Mouse (Mus musculus): ENCODE data around the gene Ctf1. TPM values are rescaled to one million over a fixed set of nuclear protein-coding genes. Genes with fewer than 3 reads are reported as not detected.

Ctf1 gene
- 2.7 and 2.8 TPM in 2 replicates for polyA plus RNA-seq (2015; fragmentation: Nextera tagmentation; extraction: Ambion mirVana)

DNA sequence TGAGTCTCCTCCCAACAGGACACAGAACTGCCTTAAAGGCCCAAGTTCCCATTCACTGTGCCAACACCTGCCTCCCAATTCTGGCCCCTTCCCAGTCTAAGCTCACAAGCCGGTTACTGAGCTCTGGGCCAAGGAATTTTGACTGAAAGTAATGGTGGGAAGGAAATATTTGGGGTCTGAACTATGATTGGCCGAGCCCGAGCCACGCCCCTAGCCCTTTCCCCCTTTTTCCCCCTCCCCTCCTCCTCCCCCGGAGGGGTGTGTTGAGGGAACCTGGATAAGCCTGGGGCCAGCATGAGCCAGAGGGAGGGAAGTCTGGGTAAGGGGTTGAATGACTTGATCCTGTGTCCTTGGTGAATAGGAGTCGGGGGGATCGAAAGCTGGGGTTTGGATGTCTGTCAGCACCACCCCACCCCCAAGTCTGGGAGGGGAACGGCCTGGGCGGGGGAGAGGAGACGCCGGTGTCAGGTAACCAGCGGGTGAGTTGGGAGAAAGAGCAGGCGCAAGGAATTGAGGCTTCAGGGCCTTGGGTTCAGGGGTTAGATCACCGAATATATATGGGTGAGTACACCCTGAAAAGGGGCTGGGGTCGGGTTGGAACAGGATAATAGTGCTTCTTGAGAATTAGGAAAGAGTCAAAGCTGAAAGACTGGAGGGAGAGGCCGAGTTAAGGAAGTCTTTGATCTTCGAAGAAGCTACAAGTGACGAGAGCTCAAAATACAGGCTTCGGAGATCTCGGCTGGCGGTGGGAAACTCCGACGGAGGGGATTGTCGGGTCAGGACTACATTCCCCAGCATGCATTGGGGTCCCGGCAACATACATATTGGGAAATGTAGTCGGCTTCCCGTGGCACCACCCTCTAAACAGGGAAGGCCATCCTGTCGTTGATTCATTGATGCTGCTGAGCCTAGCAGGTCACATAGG, at the start of gene Ctf1:
Gene Ctf1, plus strand, starts transcription at position 276 of the 925 bp plus-strand sequence.
- peak within 1 kb of the TSS; percentile 66 for H3K4me2 ChIP-seq
- 4% methylated on average over 28 of the region's 28 CpGs for WGBS (ENCODE audit: insufficient replicate concordance)
- peaks cover 55% of the 10 kb centered on the region for H3K4me1 ChIP-seq (replicated peaks)
- no peaks in the 10 kb centered on the region for H3K9me3 ChIP-seq (replicated peaks)
- H3K9ac ChIP-seq = peak within 1 kb of the TSS; percentile 30; the same call in 1 of the 2 replicates
- peak within 1 kb of the TSS; percentile 67 for H3K27ac ChIP-seq (replicated peaks)
- no peak for ATAC-seq (ENCODE audit: insufficient read depth)
- no peaks in the 10 kb centered on the region for H3K36me3 ChIP-seq (replicated peaks)
- H3K4me3 ChIP-seq (replicated peaks) = peak within 1 kb of the TSS; percentile 42
- peaks cover 17% of the 10 kb centered on the region for H3K27me3 ChIP-seq

DNA sequence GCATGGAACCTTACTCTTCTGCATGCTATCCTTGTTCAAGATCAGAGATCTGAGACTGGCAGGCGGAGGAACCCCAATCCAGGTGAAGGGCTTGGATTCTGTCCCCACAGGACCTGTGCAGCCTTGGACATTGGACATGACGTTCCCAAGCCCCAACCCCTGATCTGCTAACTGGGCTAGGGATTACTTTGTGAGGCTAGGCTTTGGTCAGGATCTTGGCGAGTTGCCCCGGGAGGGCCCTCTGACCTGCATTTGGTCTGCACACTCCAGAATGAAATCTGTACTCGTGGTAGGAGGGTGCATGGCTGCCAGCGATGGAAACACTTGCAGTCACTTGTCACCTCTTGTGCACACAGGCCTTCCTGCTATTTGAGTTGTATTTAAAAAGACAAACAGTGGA, 49.6 kb upstream of the Ctf1 start:
- ATAC-seq (ENCODE audit: insufficient read depth) = 0 out of 2 replicates have a peak, but pooled peaks have one; percentile 25
- peaks cover 2% of the 10 kb centered on the region; the same call in 1 of the 2 replicates for H3K4me1 ChIP-seq (replicated peaks)
- no peaks in the 10 kb centered on the region for H3K36me3 ChIP-seq (replicated peaks)
- H3K27ac ChIP-seq (replicated peaks) = no peak overlapping the region
- H3K9ac ChIP-seq = no peak overlapping the region
- no peaks in the 10 kb centered on the region for H3K27me3 ChIP-seq
- no peak overlapping the region for H3K4me3 ChIP-seq (replicated peaks)
- 64% methylated on average over 6 of the region's 6 CpGs for WGBS (ENCODE audit: insufficient replicate concordance)
- H3K9me3 ChIP-seq (replicated peaks) = no peaks in the 10 kb centered on the region
- H3K4me2 ChIP-seq = no peak overlapping the region

DNA sequence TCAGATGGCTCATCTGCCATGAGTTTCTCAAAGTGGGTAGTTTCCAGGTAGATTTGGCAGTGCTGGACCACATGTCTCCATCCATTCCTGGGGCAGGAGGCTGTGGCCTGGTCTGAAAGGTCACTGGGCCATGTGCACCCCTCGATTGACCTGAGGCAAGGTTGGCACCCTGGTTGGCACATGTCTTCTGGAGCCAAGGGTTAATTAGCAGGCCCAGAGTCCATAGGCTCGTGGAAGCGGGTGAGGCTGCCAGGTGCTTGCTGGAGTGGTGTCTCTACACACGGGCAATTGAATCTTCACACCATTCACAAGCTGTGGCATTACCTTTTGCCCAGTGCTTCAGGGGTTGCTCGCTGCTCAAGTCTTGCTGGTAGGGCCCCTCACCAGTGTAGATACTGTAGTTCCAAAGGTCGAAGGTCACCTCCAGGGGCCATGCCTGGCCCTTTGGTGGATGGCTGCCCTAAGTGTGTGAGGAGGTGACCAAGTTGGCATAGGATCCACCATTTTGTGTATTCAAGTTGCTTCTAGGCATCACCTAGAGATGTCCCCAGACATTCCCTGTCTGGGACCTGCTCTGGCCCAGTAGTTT, 46.4 kb upstream of the Ctf1 start:
- no peak overlapping the region for H3K4me2 ChIP-seq
- no peak for ATAC-seq (ENCODE audit: insufficient read depth)
- 71% methylated on average over 6 of the region's 6 CpGs for WGBS (ENCODE audit: insufficient replicate concordance)
- H3K4me1 ChIP-seq (replicated peaks) = peaks cover 2% of the 10 kb centered on the region
- no peak overlapping the region for H3K9ac ChIP-seq
- no peak overlapping the region for H3K27ac ChIP-seq (replicated peaks)
- no peaks in the 10 kb centered on the region for H3K27me3 ChIP-seq
- H3K4me3 ChIP-seq (replicated peaks) = no peak overlapping the region
- no peaks in the 10 kb centered on the region for H3K36me3 ChIP-seq (replicated peaks)
- no peaks in the 10 kb centered on the region for H3K9me3 ChIP-seq (replicated peaks)

DNA sequence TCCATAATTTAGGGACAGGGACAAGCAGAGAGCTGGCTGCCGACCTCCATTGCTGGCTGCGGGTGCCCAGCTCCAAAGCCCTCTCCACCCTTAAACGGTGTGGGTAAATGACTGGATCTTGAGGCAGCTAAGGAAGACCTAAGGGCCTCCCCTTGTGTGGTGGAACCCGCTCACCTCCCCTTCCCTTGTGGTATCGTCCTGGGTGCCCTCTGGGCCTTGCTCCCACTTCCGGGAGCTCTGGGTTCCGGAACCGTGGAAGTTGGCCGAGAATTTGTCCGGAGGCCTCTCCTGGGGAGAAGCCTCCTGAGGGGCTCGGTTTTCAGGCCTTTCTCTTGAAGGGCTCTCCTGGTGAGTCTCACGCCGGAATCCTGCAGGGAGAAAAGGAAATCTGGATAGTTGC, 45.9 kb upstream of the Ctf1 start:
- H3K9ac ChIP-seq = no peak overlapping the region
- H3K4me3 ChIP-seq (replicated peaks) = no peak overlapping the region
- no peaks in the 10 kb centered on the region for H3K9me3 ChIP-seq (replicated peaks)
- 80% methylated on average over 13 of the region's 13 CpGs for WGBS (ENCODE audit: insufficient replicate concordance)
- H3K27me3 ChIP-seq = no peaks in the 10 kb centered on the region
- H3K36me3 ChIP-seq (replicated peaks) = no peaks in the 10 kb centered on the region
- H3K4me2 ChIP-seq = no peak overlapping the region
- no peak overlapping the region for H3K27ac ChIP-seq (replicated peaks)
- no peak for ATAC-seq (ENCODE audit: insufficient read depth)
- H3K4me1 ChIP-seq (replicated peaks) = peaks cover 4% of the 10 kb centered on the region

DNA sequence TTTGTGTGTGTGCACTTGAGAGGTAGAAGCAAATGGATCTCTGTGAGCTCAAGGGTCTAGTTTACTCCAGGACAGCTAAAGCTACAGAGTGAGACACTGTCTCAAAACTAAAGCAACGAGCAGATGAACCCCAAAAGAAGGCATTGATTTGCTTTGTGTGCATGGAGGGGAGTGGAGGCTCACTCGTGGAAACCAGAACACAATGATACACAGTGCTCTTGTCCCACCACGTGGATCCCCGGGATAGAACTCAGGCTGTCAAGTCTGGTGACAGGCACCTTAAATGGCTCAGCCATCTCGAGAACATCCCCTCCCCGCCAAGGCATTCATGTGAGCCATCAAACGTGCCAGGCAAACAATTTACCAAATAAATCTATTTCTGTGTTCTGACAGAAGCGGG, 45.4 kb upstream of the Ctf1 start:
- Histone ChIP-seq H3K9ac (no peak overlapping the region), H3K9me3 (replicated peaks) (no peaks in the 10 kb centered on the region), H3K36me3 (replicated peaks) (no peaks in the 10 kb centered on the region), H3K27ac (replicated peaks) (no peak overlapping the region), H3K27me3 (no peaks in the 10 kb centered on the region), H3K4me3 (replicated peaks) (no peak overlapping the region), H3K4me1 (replicated peaks) (peaks cover 8% of the 10 kb centered on the region), H3K4me2 (no peak overlapping the region)
- no peak for ATAC-seq (ENCODE audit: insufficient read depth)
- 38% methylated on average over 8 of the region's 8 CpGs for WGBS (ENCODE audit: insufficient replicate concordance)

DNA sequence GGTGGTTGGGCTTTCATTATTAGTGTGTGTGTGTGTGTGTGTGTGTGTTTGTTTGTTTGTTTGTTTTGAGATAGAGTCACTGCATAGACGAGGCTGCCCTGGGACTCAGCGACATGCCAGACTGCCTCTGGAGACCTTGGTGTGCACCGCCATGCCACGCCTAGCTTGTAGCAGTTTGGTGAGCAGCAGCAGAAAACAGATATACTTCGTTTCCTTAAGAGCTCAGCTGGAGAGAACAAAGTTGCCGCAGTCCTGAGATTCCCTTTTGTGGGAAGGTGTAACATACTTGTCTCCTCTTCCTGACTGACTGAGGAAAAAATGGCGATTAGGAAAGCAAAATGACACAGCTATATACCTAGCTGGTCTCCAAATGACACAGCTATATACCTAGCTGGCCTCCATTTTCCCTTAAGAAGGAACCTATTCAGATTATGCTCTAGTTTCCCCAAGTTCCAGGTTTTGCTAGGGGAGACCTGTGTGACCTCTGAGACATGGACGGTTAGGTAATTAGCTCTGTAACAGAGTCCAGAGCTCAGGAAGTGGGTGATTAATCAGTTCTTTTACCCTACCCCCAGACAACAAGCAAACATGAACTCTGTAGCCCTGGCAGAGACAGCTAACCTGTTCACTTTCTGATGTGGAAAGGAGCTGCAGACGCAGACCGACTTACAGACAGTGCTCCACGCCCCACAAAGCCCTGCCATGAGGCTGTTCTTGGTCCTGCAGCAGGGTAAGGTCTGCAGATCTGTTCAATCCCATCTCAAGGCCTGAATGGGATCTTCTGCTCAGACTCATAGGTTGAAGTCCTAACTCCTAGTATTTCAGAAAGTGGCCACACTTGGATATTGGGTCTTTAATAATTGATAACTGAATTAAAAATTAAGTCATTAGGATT, 40.4 kb upstream of the Ctf1 start:
- H3K9me3 ChIP-seq (replicated peaks) = no peaks in the 10 kb centered on the region
- ATAC-seq (ENCODE audit: insufficient read depth) = peak; percentile 59
- no peaks in the 10 kb centered on the region for H3K36me3 ChIP-seq (replicated peaks)
- H3K9ac ChIP-seq = no peak overlapping the region
- peak overlapping the region; percentile 60 for H3K27ac ChIP-seq (replicated peaks)
- WGBS (ENCODE audit: insufficient replicate concordance) = 62% methylated on average over 11 of the region's 11 CpGs
- no peak overlapping the region for H3K4me2 ChIP-seq
- no peak overlapping the region for H3K4me3 ChIP-seq (replicated peaks)
- H3K4me1 ChIP-seq (replicated peaks) = peaks cover 6% of the 10 kb centered on the region
- no peaks in the 10 kb centered on the region for H3K27me3 ChIP-seq

DNA sequence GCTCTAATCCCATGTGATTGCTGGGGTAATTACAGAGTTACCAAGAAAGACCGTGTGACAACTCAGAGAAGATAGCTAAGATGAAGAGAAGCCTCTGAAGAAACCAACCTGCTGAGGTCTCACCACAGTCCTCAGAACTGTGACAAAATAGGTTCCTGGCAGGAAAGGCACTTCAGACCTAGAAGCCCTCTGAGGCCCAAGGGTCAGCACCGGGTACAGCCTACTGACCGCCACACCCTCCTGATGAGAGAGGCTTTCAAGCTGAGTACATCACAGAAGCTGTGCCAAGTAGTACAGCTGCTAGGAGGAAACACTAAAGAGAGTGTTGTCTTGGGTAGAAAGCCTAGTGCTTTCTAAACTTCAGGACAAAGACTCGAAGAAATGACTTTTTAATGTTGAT, 39.8 kb upstream of the Ctf1 start:
- 57% methylated on average over 4 of the region's 4 CpGs for WGBS (ENCODE audit: insufficient replicate concordance)
- Histone ChIP-seq H3K9ac (no peak overlapping the region), H3K27ac (replicated peaks) (peak overlapping the region; percentile 60; the same call in 1 of the 2 replicates), H3K36me3 (replicated peaks) (no peaks in the 10 kb centered on the region), H3K27me3 (no peaks in the 10 kb centered on the region), H3K9me3 (replicated peaks) (no peaks in the 10 kb centered on the region), H3K4me3 (replicated peaks) (no peak overlapping the region), H3K4me2 (no peak overlapping the region), H3K4me1 (replicated peaks) (peaks cover 6% of the 10 kb centered on the region)
- ATAC-seq (ENCODE audit: insufficient read depth) = peak; percentile 24; the same call in 1 of the 2 replicates

DNA sequence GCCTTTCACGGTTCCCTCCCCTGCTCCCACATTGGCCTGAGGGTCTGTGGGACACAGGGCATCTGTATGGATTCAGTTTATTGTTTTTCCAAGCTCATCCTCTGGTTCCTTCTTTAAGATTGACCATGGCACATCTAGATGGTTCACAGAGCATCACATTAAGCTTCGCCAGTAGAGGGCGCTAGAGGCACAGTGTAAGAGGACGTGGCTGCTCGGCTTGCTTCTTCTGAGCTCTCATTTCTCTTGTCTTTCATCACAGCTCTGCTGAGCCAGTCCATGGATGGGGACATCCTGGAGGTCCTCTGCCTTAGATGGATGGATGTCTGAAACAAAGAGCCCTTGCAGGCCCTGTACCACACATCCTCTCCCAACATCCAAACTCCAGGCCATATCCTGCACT, 37.6 kb upstream of the Ctf1 start:
- Histone ChIP-seq H3K27ac (replicated peaks) (no peak overlapping the region), H3K9ac (no peak overlapping the region)

DNA sequence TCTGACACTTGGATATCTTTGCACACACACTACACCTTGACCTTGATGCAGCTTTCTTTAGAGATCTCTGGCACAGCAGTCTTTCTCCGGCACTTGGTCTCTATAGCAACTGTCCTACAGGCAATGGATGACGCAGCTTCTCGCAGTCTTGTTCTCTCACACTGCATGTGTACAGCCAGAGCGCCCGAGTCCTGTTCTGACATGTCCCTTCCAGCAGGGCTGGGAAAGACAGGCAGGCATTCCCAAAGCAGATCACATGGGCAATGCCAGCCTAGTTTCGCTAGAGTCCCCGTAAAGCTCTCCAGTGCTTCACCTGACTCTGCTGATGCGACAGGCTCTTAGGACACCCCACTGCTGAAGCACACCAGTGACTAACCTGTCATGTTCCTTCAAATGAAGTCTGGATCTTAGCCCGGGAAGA, 37.1 kb upstream of the Ctf1 start:
- Histone ChIP-seq H3K36me3 (replicated peaks) (no peaks in the 10 kb centered on the region), H3K4me3 (replicated peaks) (no peak overlapping the region), H3K4me1 (replicated peaks) (peaks cover 6% of the 10 kb centered on the region; the same call in 1 of the 2 replicates), H3K27ac (replicated peaks) (no peak overlapping the region), H3K9ac (no peak overlapping the region), H3K27me3 (no peaks in the 10 kb centered on the region), H3K4me2 (no peak overlapping the region), H3K9me3 (replicated peaks) (no peaks in the 10 kb centered on the region)
- WGBS (ENCODE audit: insufficient replicate concordance) = 77% methylated on average over 9 of the region's 9 CpGs
- no peak for ATAC-seq (ENCODE audit: insufficient read depth)

More for the DNA sequence above, 37.6 kb upstream of the Ctf1 start:
- no peak for ATAC-seq (ENCODE audit: insufficient read depth)
- Histone ChIP-seq H3K36me3 (replicated peaks) (no peaks in the 10 kb centered on the region), H3K4me2 (no peak overlapping the region), H3K27me3 (no peaks in the 10 kb centered on the region), H3K9me3 (replicated peaks) (no peaks in the 10 kb centered on the region), H3K4me3 (replicated peaks) (no peak overlapping the region), H3K4me1 (replicated peaks) (peaks cover 6% of the 10 kb centered on the region; the same call in 1 of the 2 replicates)
- 4% methylated on average over 5 of the region's 5 CpGs for WGBS (ENCODE audit: insufficient replicate concordance)

DNA sequence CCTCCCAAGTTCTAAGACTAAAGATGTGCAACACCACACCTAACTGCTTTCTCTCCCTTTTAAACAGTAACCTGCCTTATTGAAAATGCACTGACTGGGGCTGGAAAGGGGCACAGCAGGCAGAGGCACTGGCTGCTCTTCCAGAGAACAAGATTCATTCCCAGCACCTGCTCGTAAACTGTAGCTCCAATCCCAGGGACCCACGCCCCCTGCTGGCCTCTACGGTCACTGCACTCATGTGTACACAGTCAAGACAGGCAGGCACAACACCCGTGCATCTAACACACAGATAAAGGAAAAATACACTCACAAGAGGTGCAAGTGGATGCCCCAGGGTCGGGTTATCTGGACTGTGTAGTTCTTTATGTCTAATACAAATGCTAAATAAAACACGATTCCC, 35.5 kb upstream of the Ctf1 start:
- Histone ChIP-seq H3K27me3 (no peaks in the 10 kb centered on the region), H3K36me3 (replicated peaks) (no peaks in the 10 kb centered on the region), H3K4me2 (no peak overlapping the region), H3K4me1 (replicated peaks) (peaks cover 4% of the 10 kb centered on the region), H3K9ac (no peak overlapping the region), H3K27ac (replicated peaks) (no peak overlapping the region), H3K4me3 (replicated peaks) (no peak overlapping the region), H3K9me3 (replicated peaks) (no peaks in the 10 kb centered on the region)
- ATAC-seq (ENCODE audit: insufficient read depth) = no peak
- WGBS (ENCODE audit: insufficient replicate concordance) = 44% methylated on average over 6 of the region's 6 CpGs

All from liver, embryonic 15.5 days (tissue).